Mouse (Mus musculus) stomach, postnatal 0 days (tissue): ENCODE measurements around the gene Rgs3. TPM values are rescaled to one million over a fixed set of nuclear protein-coding genes. Genes with fewer than 3 reads are reported as not detected.

Source experiments
- ATAC-seq: fragments of 200-750 bp; cut with Nextera tagmentation; 2 replicates; pipeline ENCODE4 v1.8.0; 2017; ENCODE audit not compliant: low FRiP score, low TSS enrichment
- DNase-seq: peaks from one replicate; pipeline ENCODE4 v3.0.0-alpha.2; 2016; ENCODE audit warnings: low spot score
- H3K27ac ChIP-seq: fragments of 300-500 bp; sonication (generic); replicated peaks from 2 replicates; pipeline ENCODE4 v1.5.1; 2014; ENCODE audit warnings: mild to moderate bottlenecking, control low read depth
- H3K27me3 ChIP-seq: fragments of 300-500 bp; sonication (generic); 2 replicates; pipeline ENCODE4 v1.6.1; 2014; ENCODE audit warnings: low read length; ENCODE audit not compliant: control insufficient read depth, insufficient read depth
- H3K36me3 ChIP-seq: fragments of 300-500 bp; sonication (generic); 2 replicates; pipeline ENCODE4 v1.6.1; 2014; ENCODE audit warnings: low read length, mixed read lengths; ENCODE audit not compliant: control insufficient read depth, insufficient read depth
- H3K4me1 ChIP-seq: fragments of 300-500 bp; sonication (generic); replicated peaks from 2 replicates; pipeline ENCODE4 v1.6.1; 2014; ENCODE audit warnings: antibody characterized with exemption; ENCODE audit not compliant: control insufficient read depth, insufficient read depth
- H3K4me2 ChIP-seq: fragments of 300-500 bp; sonication (generic); replicated peaks from 2 replicates; pipeline ENCODE4 v1.6.1; 2014; ENCODE audit warnings: low read depth, mild to moderate bottlenecking, control low read depth, moderate library complexity
- H3K4me3 ChIP-seq: fragments of 300-500 bp; sonication (generic); 2 replicates; pipeline ENCODE4 v1.5.1; 2014; ENCODE audit warnings: low read depth, low read length, control low read depth
- H3K9ac ChIP-seq: fragments of 300-500 bp; sonication (generic); 2 replicates; pipeline ENCODE4 v1.6.1; 2014; ENCODE audit warnings: mild to moderate bottlenecking, low read length, control low read depth, mixed read lengths
- H3K9me3 ChIP-seq: fragments of 300-500 bp; sonication (generic); 2 replicates; pipeline ENCODE4 v1.6.1; 2016; ENCODE audit warnings: low read length; ENCODE audit not compliant: control insufficient read depth
- CTCF ChIP-seq: IDR thresholded peaks from 2 replicates; pipeline ENCODE4 v1.5.1; 2016; ENCODE audit warnings: antibody characterized with exemption, low read depth, mild to moderate bottlenecking, moderate library complexity
- EP300 ChIP-seq: optimal IDR thresholded peaks from 2 replicates; pipeline ENCODE3; 2016; ENCODE audit warnings: antibody characterized with exemption
- WGBS: fragments of 180-500 bp; shearing (Covaris S2); extraction: QIAGEN DNeasy Blood & Tissue Kit; methylation state at CpG from one replicate; pipeline ENCODE4 v1.1.7; 2014; 5-methylcytosine and 5-hydroxymethylcytosine counted together
- polyA plus RNA-seq: library from polyadenylated mRNA; unstranded; fragments of >200 nt; fragmentation: Nextera tagmentation; extraction: Ambion mirVana; gene quantifications from 2 replicates; pipeline ENCODE4 v1.2.1, GENCODE M21; 2015

The Rgs3 gene
- polyA plus RNA-seq, 1 experiment from 2014 or later = 30.0 TPM

GRCm38 (mm10) chr4:62744534-62744956, 184.9 kb downstream of the Rgs3 start:
- 37% methylated on average over 10 of the region's 10 CpGs for WGBS
- H3K27me3 ChIP-seq = no peaks in the 10 kb centered on the region
- no peak for DNase-seq
- ATAC-seq = no peak
- H3K27ac ChIP-seq = no peak overlapping the region
- no peaks in the 10 kb centered on the region; the same call in 1 of the 2 replicates for H3K4me1 ChIP-seq
- H3K4me3 ChIP-seq = no peak overlapping the region
- H3K9ac ChIP-seq = no peak overlapping the region
- no peaks in the 10 kb centered on the region for H3K9me3 ChIP-seq
- TF ChIP-seq EP300 (no peak), CTCF (no peak)
- H3K36me3 ChIP-seq = no peaks in the 10 kb centered on the region
- no peak overlapping the region for H3K4me2 ChIP-seq

GRCm38 (mm10) chr4:62744985-62745638, 185.5 kb downstream of the Rgs3 start:
- Histone ChIP-seq H3K4me3 (no peak overlapping the region), H3K9me3 (no peaks in the 10 kb centered on the region), H3K27ac (no peak overlapping the region), H3K4me2 (no peak overlapping the region), H3K27me3 (no peaks in the 10 kb centered on the region), H3K36me3 (no peaks in the 10 kb centered on the region), H3K4me1 (no peaks in the 10 kb centered on the region; the same call in 1 of the 2 replicates), H3K9ac (no peak overlapping the region)
- TF ChIP-seq EP300 (no peak), CTCF (no peak)
- WGBS = 79% methylated on average over 1 of the region's 1 CpGs
- ATAC-seq (no peak), DNase-seq (no peak)

Other genes with a start within 250 kb of the Rgs3 start
- gene Fkbp15, start 199.3 kb upstream of the Rgs3 start, polyA plus RNA-seq = 15.0 and 16.2 TPM in 2 replicates
- 51.4 and 55.0 TPM in 2 replicates for gene Slc31a1, start 199.1 kb upstream of the Rgs3 start, polyA plus RNA-seq
- gene Cdc26, start 151.2 kb upstream of the Rgs3 start, polyA plus RNA-seq = 83.6 and 91.5 TPM in 2 replicates
- gene Prpf4, start 151.1 kb upstream of the Rgs3 start, polyA plus RNA-seq = 7.5 and 7.6 TPM in 2 replicates
- 0.23 and 0.24 TPM in 2 replicates for gene Rnf183, start 124.6 kb upstream of the Rgs3 start, polyA plus RNA-seq
- gene Wdr31, start 89.0 kb upstream of the Rgs3 start, polyA plus RNA-seq = 2.3 and 2.7 TPM in 2 replicates
- gene Bspry, start 79.8 kb upstream of the Rgs3 start, polyA plus RNA-seq = 32.5 and 38.1 TPM in 2 replicates
- 23.5 and 26.0 TPM in 2 replicates for gene Hdhd3, start 56.4 kb upstream of the Rgs3 start, polyA plus RNA-seq
- gene Alad, start 39.9 kb upstream of the Rgs3 start, polyA plus RNA-seq = 161 and 178 TPM in 2 replicates
- gene Pole3, start 34.8 kb upstream of the Rgs3 start, polyA plus RNA-seq = 52.4 and 55.5 TPM in 2 replicates
- gene 4933430I17Rik, start 34.5 kb upstream of the Rgs3 start, polyA plus RNA-seq = 0.18 and 0.35 TPM in 2 replicates